Comparison of ENCODE assay signal across 9 mouse cellular contexts in genomic region chr10:76801841-76802499, GRCm38 (mm10).
DNase-seq lines count a peak whose midpoint lies in the region; ATAC-seq lines count a peak whose summit lies in the region.
"Had no signal": no experiment of that assay in that cellular context is flagged by ENCODE, and none has a peak within 500 bp of the region (broad histone marks: within the 10 kb centered on the region; RNA-seq: fewer than 3 reads in every experiment).

No protein-coding gene starts in this region.

- no peak overlapping the region for H3K4me3 ChIP-seq in forebrain, embryonic 12.5 days (replicated peaks)
- H3K4me3 ChIP-seq: erythroblast, embryonic 14.5 days; stomach, embryonic 15.5 days had no signal

- peak; percentile 31 for DNase-seq in left cerebral cortex, adult 11 months (ENCODE audit: low spot score)
- no peak for DNase-seq in left cerebral cortex, postnatal 14 days (ENCODE audit: low spot score in 2 of 2)
- DNase-seq in adrenal gland, postnatal 10 days, result peak; percentile 33
- DNase-seq in cerebellum, adult 8-10 months, result peak; percentile 88
- peak; percentile 25 to 38 for DNase-seq in left cerebral cortex, postnatal 36 days (ENCODE audit: low spot score in 2 of 2)
- DNase-seq in B cell, adult 2 months, result no peak

- 0 out of 2 replicates have a peak, but pooled peaks cover 3% of the 10 kb centered on the region for H3K36me3 ChIP-seq in forebrain, embryonic 12.5 days (replicated peaks)
- H3K36me3 ChIP-seq: stomach, embryonic 15.5 days had no signal

- no peak overlapping the region for H3K4me2 ChIP-seq in forebrain, embryonic 12.5 days
- H3K4me2 ChIP-seq: stomach, embryonic 15.5 days had no signal

- no peak overlapping the region for H3K27ac ChIP-seq in forebrain, embryonic 12.5 days
- H3K27ac ChIP-seq: stomach, embryonic 15.5 days had no signal

- no peaks in the 10 kb centered on the region for H3K9me3 ChIP-seq in forebrain, embryonic 12.5 days
- H3K9me3 ChIP-seq: stomach, embryonic 15.5 days had no signal

- ATAC-seq in forebrain, embryonic 12.5 days (ENCODE audit: low FRiP score), result no peak

- H3K4me1 ChIP-seq in forebrain, embryonic 12.5 days, result peaks cover 7% of the 10 kb centered on the region; the same call in 1 of the 2 replicates
- H3K4me1 ChIP-seq: stomach, embryonic 15.5 days had no signal

- no peaks in the 10 kb centered on the region; the same call in 1 of the 2 replicates for H3K27me3 ChIP-seq in forebrain, embryonic 12.5 days
- H3K27me3 ChIP-seq: stomach, embryonic 15.5 days had no signal

- intact Hi-C loops in left cerebral cortex, postnatal 14 days (cut with DNase I), result no loop called here
- intact Hi-C loops in left cerebral cortex, postnatal 36 days (cut with DNase I), result no loop called here

- no peak overlapping the region for H3K9ac ChIP-seq in forebrain, embryonic 12.5 days
- H3K9ac ChIP-seq: stomach, embryonic 15.5 days had no signal

- 86% methylated on average over 6 of the region's 6 CpGs for WGBS in forebrain, embryonic 12.5 days

Comparison
In these comparisons a context has a peak if more than half of its experiments do, and no peak if none do; other contexts are left out.
1. DNase-seq: peak in left cerebral cortex, adult 11 months (single experiment), adrenal gland, postnatal 10 days (single experiment), cerebellum, adult 8-10 months (single experiment) and left cerebral cortex, postnatal 36 days (2 of 2); none in left cerebral cortex, postnatal 14 days (0 of 2) and B cell, adult 2 months (0 of 2).